Mouse (Mus musculus): ENCODE data around the gene Psap.

- no peak for TF ChIP-seq CTCF (IDR thresholded peaks at IDR 0.05; ENCODE audit: low read depth, low read length)
- no peak for TF ChIP-seq POLR2A (IDR thresholded peaks at IDR 0.05; ENCODE audit: extremely low read depth, insufficient read depth, low read length)
Observed at GRCm38 (mm10) chr10:60278006-60278399, 576 bp downstream of the Psap start.

Data from liver, adult 2 months (tissue).